Mouse (Mus musculus): Measurements from ENCODE around the gene Ccdc65. TPM values are rescaled to one million over a fixed set of nuclear protein-coding genes. Genes with fewer than 3 reads are reported as not detected.
A peak's percentile ranks its signal among the peaks of the same experiment; 100 is the strongest.

Ccdc65 gene
- 0.86 and 0.90 TPM in 2 replicates for polyA plus RNA-seq (2016; fragmentation: Nextera tagmentation; extraction: Ambion mirVana)

- DNase-seq (ENCODE audit: extremely low spot score, low spot score), result peak; percentile 65
- H3K9me3 ChIP-seq, result no peaks in the 10 kb centered on the region
- H3K4me3 ChIP-seq, result peak within 1 kb of the TSS; percentile 48
- 20% methylated on average over 16 of the region's 16 CpGs for WGBS
- 0 out of 2 replicates have a peak within 1 kb of the TSS, but pooled peaks have one; percentile 30 for H3K27ac ChIP-seq
- peaks cover 55% of the 10 kb centered on the region for H3K27me3 ChIP-seq (ENCODE audit: poor library complexity, severe bottlenecking)
- H3K36me3 ChIP-seq (replicated peaks), result no peaks in the 10 kb centered on the region
- H3K4me1 ChIP-seq, result peaks cover 6% of the 10 kb centered on the region
Measured at GRCm38 (mm10) chr15:98707766-98708372, at the start of gene Ccdc65. Gene Ccdc65, plus strand, starts transcription at chr15:98708207.

- Histone ChIP-seq H3K27ac (peak overlapping the region; percentile 98), H3K36me3 (replicated peaks) (peaks cover 39% of the 10 kb centered on the region), H3K9me3 (no peaks in the 10 kb centered on the region), H3K27me3 (ENCODE audit: poor library complexity, severe bottlenecking) (no peaks in the 10 kb centered on the region), H3K4me3 (peak overlapping the region; percentile 92), H3K4me1 (peaks cover 14% of the 10 kb centered on the region)
- no peak for DNase-seq (ENCODE audit: extremely low spot score, low spot score)
- WGBS, result 3% methylated on average over 14 of the region's 14 CpGs
Measured at GRCm38 (mm10) chr15:98662198-98662566, 45.8 kb upstream of the Ccdc65 start.

- no peaks in the 10 kb centered on the region for H3K27me3 ChIP-seq (ENCODE audit: poor library complexity, severe bottlenecking)
- H3K9me3 ChIP-seq, result no peaks in the 10 kb centered on the region
- WGBS, result 4% methylated on average over 48 of the region's 48 CpGs
- peaks cover 33% of the 10 kb centered on the region for H3K36me3 ChIP-seq (replicated peaks)
- peak within 1 kb of the TSS; percentile 92 for H3K4me3 ChIP-seq
- H3K4me1 ChIP-seq, result peaks cover 14% of the 10 kb centered on the region
- peak within 1 kb of the TSS; percentile 98 for H3K27ac ChIP-seq
- peak; percentile 96 for DNase-seq (ENCODE audit: extremely low spot score, low spot score)
Measured at GRCm38 (mm10) chr15:98662567-98663545, 45.2 kb upstream of the Ccdc65 start, which contains the start of gene Ddx23. Gene Ddx23, minus strand, starts transcription at chr15:98662894.

GRCm38 (mm10) chr15:98664042-98664907, 43.7 kb upstream of the Ccdc65 start:
- Histone ChIP-seq H3K4me3 (no peak overlapping the region), H3K9me3 (no peaks in the 10 kb centered on the region), H3K27me3 (ENCODE audit: poor library complexity, severe bottlenecking) (no peaks in the 10 kb centered on the region), H3K27ac (no peak overlapping the region), H3K36me3 (replicated peaks) (peaks cover 18% of the 10 kb centered on the region), H3K4me1 (peaks cover 14% of the 10 kb centered on the region)
- no peak for DNase-seq (ENCODE audit: extremely low spot score, low spot score)
- WGBS, result 82% methylated on average over 11 of the region's 11 CpGs

- peaks cover 49% of the 10 kb centered on the region for H3K27me3 ChIP-seq (ENCODE audit: poor library complexity, severe bottlenecking)
- WGBS, result 81% methylated on average over 4 of the region's 4 CpGs
Measured at GRCm38 (mm10) chr15:98672592-98672991, 35.4 kb upstream of the Ccdc65 start.

GRCm38 (mm10) chr15:98673732-98674131, 34.3 kb upstream of the Ccdc65 start:
- WGBS, result 80% methylated on average over 7 of the region's 7 CpGs
- Histone ChIP-seq H3K36me3 (replicated peaks) (no peaks in the 10 kb centered on the region), H3K27ac (peak overlapping the region; percentile 54; the same call in 1 of the 2 replicates), H3K4me1 (peaks cover 48% of the 10 kb centered on the region), H3K4me3 (no peak overlapping the region; the same call in 1 of the 2 replicates), H3K27me3 (ENCODE audit: poor library complexity, severe bottlenecking) (peaks cover 61% of the 10 kb centered on the region), H3K9me3 (no peaks in the 10 kb centered on the region)
- DNase-seq (ENCODE audit: extremely low spot score, low spot score), result no peak

More at GRCm38 (mm10) chr15:98672592-98672991, 35.4 kb upstream of the Ccdc65 start:
- H3K4me1 ChIP-seq, result peaks cover 40% of the 10 kb centered on the region
- no peak overlapping the region for H3K4me3 ChIP-seq
- H3K36me3 ChIP-seq (replicated peaks), result no peaks in the 10 kb centered on the region
- no peak overlapping the region for H3K27ac ChIP-seq
- DNase-seq (ENCODE audit: extremely low spot score, low spot score), result no peak
- no peaks in the 10 kb centered on the region for H3K9me3 ChIP-seq

- Histone ChIP-seq H3K36me3 (replicated peaks) (no peaks in the 10 kb centered on the region), H3K27ac (peak overlapping the region; percentile 54; the same call in 1 of the 2 replicates), H3K9me3 (no peaks in the 10 kb centered on the region), H3K4me1 (peaks cover 48% of the 10 kb centered on the region), H3K4me3 (peak overlapping the region; percentile 59), H3K27me3 (ENCODE audit: poor library complexity, severe bottlenecking) (peaks cover 68% of the 10 kb centered on the region)
- 41% methylated on average over 7 of the region's 7 CpGs for whole genome bisulfite sequencing
- no peak for DNase-seq (ENCODE audit: extremely low spot score, low spot score)
Measured at GRCm38 (mm10) chr15:98674284-98674993, 33.6 kb upstream of the Ccdc65 start.

GRCm38 (mm10) chr15:98674994-98675545, 32.9 kb upstream of the Ccdc65 start:
- Histone ChIP-seq H3K4me3 (peak overlapping the region; percentile 59), H3K27ac (peak overlapping the region; percentile 40; the same call in 1 of the 2 replicates), H3K4me1 (peaks cover 48% of the 10 kb centered on the region), H3K9me3 (no peaks in the 10 kb centered on the region), H3K27me3 (ENCODE audit: poor library complexity, severe bottlenecking) (peaks cover 74% of the 10 kb centered on the region), H3K36me3 (replicated peaks) (no peaks in the 10 kb centered on the region)
- WGBS, result 21% methylated on average over 11 of the region's 11 CpGs
- no peak for DNase-seq (ENCODE audit: extremely low spot score, low spot score)

GRCm38 (mm10) chr15:98675634-98676250, 32.3 kb upstream of the Ccdc65 start:
- DNase-seq (ENCODE audit: extremely low spot score, low spot score), result no peak
- H3K9me3 ChIP-seq, result no peaks in the 10 kb centered on the region
- peak overlapping the region; percentile 59 for H3K4me3 ChIP-seq
- peaks cover 48% of the 10 kb centered on the region for H3K4me1 ChIP-seq
- H3K27ac ChIP-seq, result 0 out of 2 replicates have a peak overlapping the region, but pooled peaks have one; percentile 35
- no peaks in the 10 kb centered on the region for H3K36me3 ChIP-seq (replicated peaks)
- WGBS, result 11% methylated on average over 14 of the region's 14 CpGs
- H3K27me3 ChIP-seq (ENCODE audit: poor library complexity, severe bottlenecking), result peaks cover 75% of the 10 kb centered on the region

- Histone ChIP-seq H3K27me3 (ENCODE audit: poor library complexity, severe bottlenecking) (peaks cover 80% of the 10 kb centered on the region), H3K27ac (peak overlapping the region; percentile 49; the same call in 1 of the 2 replicates), H3K36me3 (replicated peaks) (no peaks in the 10 kb centered on the region), H3K9me3 (no peaks in the 10 kb centered on the region), H3K4me1 (peaks cover 48% of the 10 kb centered on the region), H3K4me3 (peak overlapping the region; percentile 59)
- WGBS, result 3% methylated on average over 9 of the region's 9 CpGs
- DNase-seq (ENCODE audit: extremely low spot score, low spot score), result no peak
Measured at GRCm38 (mm10) chr15:98676471-98676870, 31.5 kb upstream of the Ccdc65 start.

Data from forebrain, embryonic 10.5 days (tissue).